Mouse (Mus musculus) erythroblast, embryonic 14.5 days (primary cell): ENCODE measurements around the gene Gm21973.

Source experiments
- GATA1 ChIP-seq: IDR thresholded peaks from 2 replicates; pipeline ENCODE4 v1.6.1; 2012; ENCODE audit warnings: low read length, inconsistent platforms, mixed read lengths
- TAL1 ChIP-seq: IDR thresholded peaks from 3 replicates; pipeline ENCODE4 v1.6.1; 2012; ENCODE audit warnings: low read length, inconsistent platforms, mixed read lengths

DNA sequence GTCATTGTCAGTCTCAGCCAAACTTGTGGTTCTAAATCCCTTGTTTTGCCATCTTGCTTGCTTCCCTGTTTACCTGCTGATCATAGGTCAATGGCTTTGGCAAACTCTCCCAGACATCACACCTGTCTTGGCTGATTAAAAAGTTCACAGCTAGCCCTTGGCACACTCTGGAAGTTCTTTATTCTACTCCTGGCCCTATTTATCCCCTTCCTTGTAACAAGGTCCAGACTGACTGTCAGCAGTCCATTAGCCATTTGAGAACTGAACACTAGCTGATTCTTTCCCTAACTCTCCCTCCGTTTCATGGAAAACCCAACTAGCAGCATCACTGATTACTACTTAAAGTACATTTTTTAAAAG is 96.6 kb downstream of the Gm21973 start:
- TF ChIP-seq TAL1, result no peak
- no peak for TF ChIP-seq GATA1
